30 mouse cellular contexts compared by ENCODE assay signal in the genomic region with DNA sequence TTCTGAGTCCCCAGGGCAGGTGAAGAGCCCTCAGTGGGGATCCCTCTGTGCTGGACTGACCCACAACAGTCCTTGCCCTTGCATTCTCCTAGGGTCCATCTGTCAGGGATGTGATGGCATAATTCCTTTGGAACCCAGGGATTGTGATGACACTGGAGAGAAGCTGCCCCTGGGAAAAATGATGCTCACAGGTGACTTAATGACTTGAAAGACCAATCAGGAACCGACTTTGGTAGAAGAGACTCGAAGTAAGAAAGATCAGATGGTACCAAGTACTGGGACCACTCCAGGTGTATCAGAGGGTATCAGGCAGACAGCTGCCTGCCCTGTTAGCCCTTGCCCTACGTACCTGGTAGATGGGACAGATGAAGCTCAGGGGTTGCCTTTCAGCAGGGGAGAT. TPM values are rescaled to one million over a fixed set of nuclear protein-coding genes. Genes with fewer than 3 reads are reported as not detected.
DNase-seq lines count a peak whose midpoint lies in the region; ATAC-seq and TF ChIP-seq lines count a peak whose summit lies in the region.
"Had no signal": no experiment of that assay in that cellular context is flagged by ENCODE, and none has a peak within 500 bp of the region (broad histone marks: within the 10 kb centered on the region; RNA-seq: fewer than 3 reads in every experiment).

A gene (minus strand): TSS at position 101 of the 400 bp plus-strand sequence.

- no peak within 1 kb of the TSS for H3K9ac ChIP-seq in heart, embryonic 11.5 days (ENCODE audit: low read depth, low read length)
- peak within 1 kb of the TSS; percentile 34; the same call in 1 of the 2 replicates for H3K9ac ChIP-seq in heart, embryonic 16.5 days (ENCODE audit: low read length)
- H3K9ac ChIP-seq: forebrain, postnatal 0 days; heart, embryonic 15.5 days; hindbrain, embryonic 15.5 days had no signal

- 82% methylated on average over 3 of the region's 3 CpGs for WGBS in heart, embryonic 11.5 days (ENCODE audit: insufficient replicate concordance)
- 71% methylated on average over 3 of the region's 3 CpGs for WGBS in heart, embryonic 16.5 days
- 67% methylated on average over 3 of the region's 3 CpGs for WGBS in heart, embryonic 10.5 days

- H3K4me2 ChIP-seq in heart, embryonic 11.5 days, result peak within 1 kb of the TSS; percentile 15; the same call in 1 of the 2 replicates
- H3K4me2 ChIP-seq in heart, embryonic 16.5 days (ENCODE audit: low read depth, low read length), result peak within 1 kb of the TSS; percentile 9; the same call in 1 of the 2 replicates
- H3K4me2 ChIP-seq: heart, embryonic 15.5 days; hindbrain, embryonic 15.5 days had no signal

- H3K27ac ChIP-seq in heart, embryonic 11.5 days (ENCODE audit: low read depth, low read length), result no peak within 1 kb of the TSS
- H3K27ac ChIP-seq in heart, embryonic 16.5 days (ENCODE audit: low read length), result no peak within 1 kb of the TSS
- no peak within 1 kb of the TSS for H3K27ac ChIP-seq in heart, embryonic 10.5 days
- H3K27ac ChIP-seq in testis, adult 2 months (ENCODE audit: control insufficient read depth, insufficient read depth, low read depth, low read length), result peak within 1 kb of the TSS; percentile 43; the same call in 1 of the 2 replicates
- H3K27ac ChIP-seq: heart, adult 2 months; heart, embryonic 15.5 days; hindbrain, embryonic 15.5 days had no signal

- DNase-seq in heart, postnatal 14 days, result no peak
- DNase-seq in heart, embryonic 10.5 days (ENCODE audit: low spot score), result no peak
- no peak for DNase-seq in testis, postnatal 14 days (ENCODE audit: low spot score)
- no peak for DNase-seq in layer of hippocampus, adult 18-20 months (ENCODE audit: low spot score in 2 of 2)
- DNase-seq: adrenal gland, adult 8-10 months; adrenal gland, postnatal 25 days; cerebellum, adult 11-12 months; cerebellum, adult 8-10 months; cerebellum, postnatal 10 days; cerebellum, postnatal 36 days; embryo, embryonic 11 days; forebrain, postnatal 0 days; gastrocnemius, postnatal 10 days; gastrocnemius, postnatal 36 days; kidney, adult 2 months had no signal

- TF ChIP-seq CTCF in testis, adult 2 months (IDR thresholded peaks at IDR 0.05; ENCODE audit: control insufficient read depth, insufficient read depth, insufficient replicate concordance, low read depth, low read length), result no peak

- ATAC-seq in heart, embryonic 11.5 days (replicated peaks; ENCODE audit: insufficient number of reproducible peaks, low FRiP score, low TSS enrichment), result no peak
- ATAC-seq in heart, embryonic 16.5 days (replicated peaks; ENCODE audit: extremely low read depth, insufficient read depth, low FRiP score), result no peak
- ATAC-seq: activated CD4-positive, CD25-positive, alpha-beta regulatory T cell, adult 4 months; CD4-positive, CD25-positive, alpha-beta regulatory T cell, adult 4 months; forebrain, embryonic 14.5 days; forebrain, postnatal 0 days; intestine, postnatal 0 days had no signal

- H3K9me3 ChIP-seq in heart, embryonic 11.5 days (replicated peaks; ENCODE audit: control insufficient read depth, low read length), result no peaks in the 10 kb centered on the region
- H3K9me3 ChIP-seq in heart, embryonic 16.5 days (replicated peaks; ENCODE audit: control insufficient read depth, low read length), result no peaks in the 10 kb centered on the region
- no peaks in the 10 kb centered on the region for H3K9me3 ChIP-seq in heart, embryonic 10.5 days
- H3K9me3 ChIP-seq: heart, embryonic 15.5 days; hindbrain, embryonic 15.5 days had no signal

- no peaks in the 10 kb centered on the region for H3K4me1 ChIP-seq in heart, embryonic 11.5 days (ENCODE audit: control insufficient read depth, insufficient read depth, low read length)
- H3K4me1 ChIP-seq in heart, embryonic 16.5 days (ENCODE audit: control insufficient read depth, insufficient read depth, low read length), result peaks cover 10% of the 10 kb centered on the region
- peaks cover 10% of the 10 kb centered on the region for H3K4me1 ChIP-seq in heart, embryonic 10.5 days
- peaks cover under 1% of the 10 kb centered on the region; the same call in 1 of the 2 replicates for H3K4me1 ChIP-seq in testis, adult 2 months (ENCODE audit: control insufficient read depth, insufficient read depth, low read length)

- H3K4me3 ChIP-seq in heart, embryonic 11.5 days (ENCODE audit: low read depth, low read length), result no peak within 1 kb of the TSS
- no peak within 1 kb of the TSS for H3K4me3 ChIP-seq in heart, embryonic 16.5 days (ENCODE audit: low read length)
- no peak within 1 kb of the TSS for H3K4me3 ChIP-seq in heart, embryonic 10.5 days
- peak within 1 kb of the TSS; percentile 82 for H3K4me3 ChIP-seq in testis, adult 2 months (ENCODE audit: control insufficient read depth, low read depth, low read length)
- H3K4me3 ChIP-seq: heart, adult 2 months; heart, embryonic 15.5 days; hindbrain, embryonic 15.5 days had no signal

- intact Hi-C loops in heart, postnatal 14 days (cut with DNase I), result loop anchor here (1.0 to 5.0 kb wide), 2 partner anchors 79 to 120 kb away; no protein-coding TSS in a partner anchor

- no peaks in the 10 kb centered on the region for H3K27me3 ChIP-seq in heart, embryonic 11.5 days (ENCODE audit: control insufficient read depth, insufficient read depth, low read length)
- H3K27me3 ChIP-seq in heart, embryonic 16.5 days (ENCODE audit: control insufficient read depth, insufficient read depth, low read length), result no peaks in the 10 kb centered on the region
- no peaks in the 10 kb centered on the region for H3K27me3 ChIP-seq in heart, embryonic 10.5 days (ENCODE audit: insufficient read depth, poor library complexity, severe bottlenecking)
- no peaks in the 10 kb centered on the region for H3K27me3 ChIP-seq in testis, adult 2 months (ENCODE audit: control insufficient read depth, insufficient read depth, low read length)
- H3K27me3 ChIP-seq: heart, embryonic 15.5 days; hindbrain, embryonic 15.5 days had no signal

- H3K36me3 ChIP-seq in heart, embryonic 11.5 days (ENCODE audit: control insufficient read depth, insufficient read depth, low read length), result no peaks in the 10 kb centered on the region
- H3K36me3 ChIP-seq in heart, embryonic 16.5 days (ENCODE audit: control insufficient read depth, insufficient read depth), result no peaks in the 10 kb centered on the region
- no peaks in the 10 kb centered on the region for H3K36me3 ChIP-seq in heart, embryonic 10.5 days
- H3K36me3 ChIP-seq in testis, adult 2 months (ENCODE audit: control insufficient read depth, insufficient read depth, low read length), result no peaks in the 10 kb centered on the region
- H3K36me3 ChIP-seq: heart, embryonic 15.5 days; hindbrain, embryonic 15.5 days had no signal

- peak; percentile 35; the same call in 1 of the 2 replicates for TF ChIP-seq POLR2A in testis, adult 2 months (IDR thresholded peaks at IDR 0.05; ENCODE audit: control insufficient read depth, low read depth, low read length)

RNA-seq across cellular contexts. Expression of the gene that starts here (rescaled TPM):
- polyA plus RNA-seq in heart, embryonic 11.5 days (2014; fragmentation: Nextera tagmentation; extraction: Ambion mirVana), result 0.69 TPM in 1 of 2 replicates, not detected in the other
- total RNA-seq in heart, postnatal 14 days (2021), result under 1 TPM in 1 of 2 experiments, not detected in 1; 0.93 TPM
- polyA plus RNA-seq in heart, embryonic 16.5 days (2015; fragmentation: Nextera tagmentation; extraction: Ambion mirVana), result 0.37 and 1.5 TPM in 2 replicates
- polyA plus RNA-seq in heart, embryonic 10.5 days (2016; fragmentation: Nextera tagmentation; extraction: Ambion mirVana), result not detected in 2 replicates
- polyA plus RNA-seq in testis, adult 2 months (2012; rRNA removed), result 272 and 285 TPM in 2 replicates
- total RNA-seq in layer of hippocampus, adult 18-20 months (2021), result under 1 TPM; 0.38 to 0.94 TPM
- total RNA-seq: adrenal gland, adult 8-10 months; adrenal gland, postnatal 25 days; forebrain, postnatal 0 days; gastrocnemius, postnatal 10 days; gastrocnemius, postnatal 36 days; granulocyte monocyte progenitor cell, adult 5-6 weeks; heart, adult 2 months; heart, postnatal 25 days had no signal
- polyA plus RNA-seq: C2C12; forebrain, embryonic 11.5 days; frontal cortex, adult 2 months; heart, adult 2 months; heart, embryonic 15.5 days; intestine, postnatal 0 days had no signal

Comparison
In these comparisons a context has a peak if more than half of its experiments do, and no peak if none do; other contexts are left out.
1. RNA of the gene that starts here (polyA plus RNA-seq): 272 to 285 TPM in testis, adult 2 months; 0.37 to 1.5 TPM in heart, embryonic 16.5 days, 0.69 TPM in heart, embryonic 11.5 days and not detected in heart, embryonic 10.5 days; every median in the first group is over 100 times any median in the second.